ENCODE assay signal across 11 mouse cellular contexts in the genomic region with DNA sequence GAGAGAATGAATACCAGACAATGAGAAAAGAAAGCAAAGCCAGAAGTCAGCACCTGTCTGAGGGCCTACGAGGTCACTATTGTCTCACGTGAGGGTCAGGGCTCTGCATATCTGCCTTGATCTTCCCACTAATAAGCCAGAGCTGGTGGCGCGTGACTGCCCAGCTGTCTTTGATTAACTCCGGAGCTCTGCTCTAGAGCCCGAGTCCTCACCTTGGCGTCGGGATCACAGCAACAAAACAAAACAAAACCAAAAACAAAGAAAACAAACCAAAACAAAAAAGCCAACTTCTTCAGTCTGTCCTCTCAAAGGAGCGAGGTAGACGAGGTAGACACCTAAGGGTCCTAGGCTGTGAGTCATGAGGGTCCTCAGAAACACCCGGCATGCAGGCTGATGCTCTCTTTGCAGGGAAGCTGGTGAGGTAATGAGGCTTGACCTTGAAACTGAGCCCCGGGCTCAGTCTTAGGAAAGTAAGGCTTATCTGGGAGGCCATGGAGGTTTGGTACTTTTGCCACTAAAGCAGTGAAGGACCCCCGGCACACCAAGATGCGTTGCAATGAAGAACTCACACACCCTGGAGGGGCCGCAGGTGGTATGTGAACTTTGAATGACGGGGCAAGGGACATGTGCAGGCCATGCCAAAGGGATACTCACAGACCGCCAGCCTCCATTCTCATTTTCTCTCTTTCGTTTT. TPM values are rescaled to one million over a fixed set of nuclear protein-coding genes. Genes with fewer than 3 reads are reported as not detected.
DNase-seq lines count a peak whose midpoint lies in the region; ATAC-seq lines count a peak whose summit lies in the region.
"Had no signal": no experiment of that assay in that cellular context is flagged by ENCODE, and none has a peak within 500 bp of the region (broad histone marks: within the 10 kb centered on the region; RNA-seq: fewer than 3 reads in every experiment).

No protein-coding gene starts in this region.

- no peak overlapping the region for H3K4me2 ChIP-seq in embryonic facial prominence, embryonic 11.5 days (ENCODE audit: low read depth, low read length)
- H3K4me2 ChIP-seq in kidney, embryonic 16.5 days (replicated peaks; ENCODE audit: low read depth, low read length) = peak overlapping the region; percentile 37
- H3K4me2 ChIP-seq in intestine, embryonic 16.5 days (ENCODE audit: low read depth, low read length) = no peak overlapping the region

- H3K4me1 ChIP-seq in embryonic facial prominence, embryonic 11.5 days (ENCODE audit: control insufficient read depth, insufficient read depth, low read length) = peaks cover 2% of the 10 kb centered on the region; the same call in 1 of the 2 replicates
- H3K4me1 ChIP-seq in kidney, embryonic 16.5 days (ENCODE audit: insufficient read depth, low read length) = peaks cover 24% of the 10 kb centered on the region
- H3K4me1 ChIP-seq in intestine, embryonic 16.5 days (ENCODE audit: control insufficient read depth, insufficient read depth, low read length) = peaks cover 5% of the 10 kb centered on the region

- no peak overlapping the region for H3K4me3 ChIP-seq in embryonic facial prominence, embryonic 11.5 days (ENCODE audit: low read depth, low read length)
- H3K4me3 ChIP-seq in kidney, embryonic 16.5 days (ENCODE audit: low read length) = 0 out of 2 replicates have a peak overlapping the region, but pooled peaks have one; percentile 10
- H3K4me3 ChIP-seq in intestine, embryonic 16.5 days (ENCODE audit: low read length) = no peak overlapping the region
- H3K4me3 ChIP-seq: heart, embryonic 13.5 days had no signal

- DNase-seq in retina, postnatal 1 day = peak; percentile 54
- DNase-seq in retina, embryonic 14.5 days (ENCODE audit: low spot score) = no peak
- DNase-seq in embryonic facial prominence, embryonic 11.5 days (ENCODE audit: low spot score) = peak; percentile 82
- DNase-seq in retina, postnatal 7 days (ENCODE audit: low read depth, low spot score) = peak; percentile 40
- DNase-seq in cerebellum, adult 8-10 months = no peak

- H3K9ac ChIP-seq in embryonic facial prominence, embryonic 11.5 days (replicated peaks; ENCODE audit: low read length) = no peak overlapping the region
- H3K9ac ChIP-seq in kidney, embryonic 16.5 days (replicated peaks; ENCODE audit: low read length) = no peak overlapping the region
- no peak overlapping the region for H3K9ac ChIP-seq in intestine, embryonic 16.5 days (ENCODE audit: low read depth, low read length)
- H3K9ac ChIP-seq: heart, embryonic 13.5 days had no signal

- no peaks in the 10 kb centered on the region for H3K36me3 ChIP-seq in embryonic facial prominence, embryonic 11.5 days (replicated peaks; ENCODE audit: control insufficient read depth, insufficient read depth, low read depth, low read length)
- no peaks in the 10 kb centered on the region for H3K36me3 ChIP-seq in kidney, embryonic 16.5 days (ENCODE audit: insufficient read depth, low read length)
- no peaks in the 10 kb centered on the region for H3K36me3 ChIP-seq in intestine, embryonic 16.5 days (ENCODE audit: control insufficient read depth, insufficient read depth, low read length)
- H3K36me3 ChIP-seq: heart, embryonic 13.5 days had no signal

- WGBS in embryonic facial prominence, embryonic 11.5 days = 35% methylated on average over 18 of the region's 18 CpGs
- WGBS in kidney, embryonic 16.5 days = 33% methylated on average over 18 of the region's 18 CpGs
- WGBS in intestine, embryonic 16.5 days = 74% methylated on average over 18 of the region's 18 CpGs

- no peaks in the 10 kb centered on the region for H3K9me3 ChIP-seq in embryonic facial prominence, embryonic 11.5 days (replicated peaks; ENCODE audit: control insufficient read depth, low read length)
- peaks cover 3% of the 10 kb centered on the region for H3K9me3 ChIP-seq in kidney, embryonic 16.5 days (ENCODE audit: low read length)
- H3K9me3 ChIP-seq in intestine, embryonic 16.5 days (ENCODE audit: control insufficient read depth, low read length) = no peaks in the 10 kb centered on the region

- H3K27me3 ChIP-seq in embryonic facial prominence, embryonic 11.5 days (ENCODE audit: control insufficient read depth, insufficient read depth, low read length) = no peaks in the 10 kb centered on the region
- H3K27me3 ChIP-seq in kidney, embryonic 16.5 days (ENCODE audit: insufficient read depth, low read length) = no peaks in the 10 kb centered on the region
- H3K27me3 ChIP-seq in intestine, embryonic 16.5 days (replicated peaks; ENCODE audit: control insufficient read depth, insufficient read depth, low read length) = no peaks in the 10 kb centered on the region
- H3K27me3 ChIP-seq: heart, embryonic 13.5 days had no signal

- no peak overlapping the region for H3K27ac ChIP-seq in embryonic facial prominence, embryonic 11.5 days (replicated peaks; ENCODE audit: low read depth, low read length)
- peak overlapping the region; percentile 92 for H3K27ac ChIP-seq in kidney, embryonic 16.5 days (ENCODE audit: low read length)
- no peak overlapping the region for H3K27ac ChIP-seq in intestine, embryonic 16.5 days (ENCODE audit: low read length)
- H3K27ac ChIP-seq: heart, embryonic 13.5 days; hindbrain, postnatal 0 days had no signal

- no peak for ATAC-seq in embryonic facial prominence, embryonic 11.5 days (replicated peaks; ENCODE audit: insufficient number of reproducible peaks, low FRiP score, low TSS enrichment, low read depth)
- ATAC-seq in kidney, embryonic 16.5 days (ENCODE audit: low FRiP score, low TSS enrichment) = peak; percentile 63; the same call in 1 of the 2 replicates
- no peak for ATAC-seq in intestine, embryonic 16.5 days
- no peak for ATAC-seq in erythroid progenitor cell, adult 5-6 weeks (replicated peaks; ENCODE audit: low FRiP score, poor library complexity, severe bottlenecking)
- ATAC-seq: hindbrain, postnatal 0 days had no signal

RNA-seq across cellular contexts. Expression of a gene that starts 18.9 kb away (rescaled TPM):
- 1.2 and 1.5 TPM in 2 replicates for polyA plus RNA-seq in embryonic facial prominence, embryonic 11.5 days (2014; fragmentation: Nextera tagmentation; extraction: Ambion mirVana)
- 4.6 and 6.1 TPM in 2 replicates for polyA plus RNA-seq in kidney, embryonic 16.5 days (2015; fragmentation: Nextera tagmentation; extraction: Ambion mirVana)
- polyA plus RNA-seq in intestine, embryonic 16.5 days (2015; fragmentation: Nextera tagmentation; extraction: Ambion mirVana) = 3.0 and 3.3 TPM in 2 replicates
- total RNA-seq in erythroid progenitor cell, adult 5-6 weeks (2015; ENCODE audit: low replicate concordance) = 1.8 TPM in 1 of 2 replicates, not detected in the other
- 6.4 and 9.4 TPM in 2 replicates for total RNA-seq in erythroid progenitor cell, adult 5-6 weeks (2017; ENCODE audit: low replicate concordance)
- total RNA-seq: MEL had no signal

RNA-seq across cellular contexts. Expression of a gene that starts 19.1 kb away (rescaled TPM):
- polyA plus RNA-seq in embryonic facial prominence, embryonic 11.5 days (2014; fragmentation: Nextera tagmentation; extraction: Ambion mirVana) = 3.6 and 4.3 TPM in 2 replicates
- 8.8 and 11.5 TPM in 2 replicates for polyA plus RNA-seq in kidney, embryonic 16.5 days (2015; fragmentation: Nextera tagmentation; extraction: Ambion mirVana)
- polyA plus RNA-seq in intestine, embryonic 16.5 days (2015; fragmentation: Nextera tagmentation; extraction: Ambion mirVana) = 6.0 and 6.3 TPM in 2 replicates
- total RNA-seq in erythroid progenitor cell, adult 5-6 weeks (2015; ENCODE audit: low replicate concordance) = 1.3 and 7.2 TPM in 2 replicates
- total RNA-seq in erythroid progenitor cell, adult 5-6 weeks (2017; ENCODE audit: low replicate concordance) = not detected in 2 replicates
- total RNA-seq: MEL had no signal

RNA-seq across cellular contexts. Expression of a gene that starts 29.2 kb away (rescaled TPM):
- 0.24 and 0.42 TPM in 2 replicates for polyA plus RNA-seq in embryonic facial prominence, embryonic 11.5 days (2014; fragmentation: Nextera tagmentation; extraction: Ambion mirVana)
- 0.66 and 1.2 TPM in 2 replicates for polyA plus RNA-seq in kidney, embryonic 16.5 days (2015; fragmentation: Nextera tagmentation; extraction: Ambion mirVana)
- 0.44 and 0.57 TPM in 2 replicates for polyA plus RNA-seq in intestine, embryonic 16.5 days (2015; fragmentation: Nextera tagmentation; extraction: Ambion mirVana)
- total RNA-seq in erythroid progenitor cell, adult 5-6 weeks (2015; ENCODE audit: low replicate concordance) = 3.2 TPM in 1 of 2 replicates, not detected in the other
- 4.1 TPM in 1 of 2 replicates, not detected in the other for total RNA-seq in erythroid progenitor cell, adult 5-6 weeks (2017; ENCODE audit: low replicate concordance)

RNA-seq across cellular contexts. Expression of a gene that starts 32.9 kb away (rescaled TPM):
- 106 and 108 TPM in 2 replicates for polyA plus RNA-seq in embryonic facial prominence, embryonic 11.5 days (2014; fragmentation: Nextera tagmentation; extraction: Ambion mirVana)
- 96.5 and 98.4 TPM in 2 replicates for polyA plus RNA-seq in kidney, embryonic 16.5 days (2015; fragmentation: Nextera tagmentation; extraction: Ambion mirVana)
- 51.8 and 60.3 TPM in 2 replicates for polyA plus RNA-seq in intestine, embryonic 16.5 days (2015; fragmentation: Nextera tagmentation; extraction: Ambion mirVana)
- 32.3 and 41.8 TPM in 2 replicates for total RNA-seq in erythroid progenitor cell, adult 5-6 weeks (2015; ENCODE audit: low replicate concordance)
- 24.8 and 43.4 TPM in 2 replicates for total RNA-seq in erythroid progenitor cell, adult 5-6 weeks (2017; ENCODE audit: low replicate concordance)

RNA-seq across cellular contexts. Expression of a gene that starts 42.6 kb away (rescaled TPM):
- polyA plus RNA-seq in embryonic facial prominence, embryonic 11.5 days (2014; fragmentation: Nextera tagmentation; extraction: Ambion mirVana) = 959 and 1,000 TPM in 2 replicates
- 571 and 587 TPM in 2 replicates for polyA plus RNA-seq in kidney, embryonic 16.5 days (2015; fragmentation: Nextera tagmentation; extraction: Ambion mirVana)
- 524 and 563 TPM in 2 replicates for polyA plus RNA-seq in intestine, embryonic 16.5 days (2015; fragmentation: Nextera tagmentation; extraction: Ambion mirVana)
- total RNA-seq in erythroid progenitor cell, adult 5-6 weeks (2015; ENCODE audit: low replicate concordance) = 233 and 247 TPM in 2 replicates
- 229 and 230 TPM in 2 replicates for total RNA-seq in erythroid progenitor cell, adult 5-6 weeks (2017; ENCODE audit: low replicate concordance)

Comparison
In these comparisons a context has a peak if more than half of its experiments do, and no peak if none do; other contexts are left out.
1. DNase-seq: peak in retina, postnatal 1 day (single experiment), embryonic facial prominence, embryonic 11.5 days (single experiment) and retina, postnatal 7 days (single experiment); none in retina, embryonic 14.5 days (single experiment) and cerebellum, adult 8-10 months (single experiment).